Mouse (Mus musculus) G1E-ER4 (cell line): ENCODE results near the gene Jph4. TPM values are rescaled to one million over a fixed set of nuclear protein-coding genes. Genes with fewer than 3 reads are reported as not detected.

Experiments
- GATA1 ChIP-seq: IDR thresholded peaks from one replicate; pipeline ENCODE4 v1.8.0; 2012; ENCODE audit warnings: low read length, inconsistent platforms
- polyA plus RNA-seq: library from polyadenylated mRNA; stranded (reverse); fragments of >175 nt; gene quantifications from 2 replicates; pipeline ENCODE4 v1.2.3, GENCODE M21; 2012

The Jph4 gene
- polyA plus RNA-seq, 1 experiment, result 0.02 TPM

DNA sequence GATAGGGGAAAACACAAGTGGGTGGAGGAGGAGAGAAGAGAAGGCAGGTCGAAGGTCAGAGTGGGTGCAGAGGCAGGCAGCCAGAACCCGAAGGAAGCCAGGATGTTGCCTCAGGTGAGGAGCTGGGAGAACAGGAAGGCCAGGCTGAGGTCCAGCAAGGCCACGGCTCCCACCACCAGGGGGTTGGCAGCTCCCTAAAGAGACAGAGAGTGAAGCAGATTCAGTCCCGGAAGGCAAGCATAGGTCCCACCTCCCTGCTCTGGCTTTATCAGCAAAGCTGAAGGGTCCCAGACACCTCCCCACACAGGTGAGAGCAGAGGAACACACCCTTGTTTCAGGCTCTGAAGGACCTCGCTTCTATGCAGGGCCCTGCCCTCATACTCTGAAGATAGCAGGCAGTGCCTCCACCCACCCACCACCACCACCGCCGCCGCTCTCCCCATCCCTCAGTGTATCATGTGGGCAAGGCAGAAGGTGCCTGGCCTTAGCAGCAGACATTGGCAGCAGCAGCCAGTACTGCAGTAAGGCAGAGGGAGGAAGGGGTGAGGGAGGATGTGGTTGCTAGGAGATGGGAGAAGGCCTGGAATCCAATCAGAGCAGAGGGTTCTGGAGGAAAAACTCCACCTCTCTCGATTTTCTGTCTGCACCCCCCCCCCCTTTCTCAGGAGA is 8.4 kb downstream of the Jph4 start:
- TF ChIP-seq GATA1, result no peak

DNA sequence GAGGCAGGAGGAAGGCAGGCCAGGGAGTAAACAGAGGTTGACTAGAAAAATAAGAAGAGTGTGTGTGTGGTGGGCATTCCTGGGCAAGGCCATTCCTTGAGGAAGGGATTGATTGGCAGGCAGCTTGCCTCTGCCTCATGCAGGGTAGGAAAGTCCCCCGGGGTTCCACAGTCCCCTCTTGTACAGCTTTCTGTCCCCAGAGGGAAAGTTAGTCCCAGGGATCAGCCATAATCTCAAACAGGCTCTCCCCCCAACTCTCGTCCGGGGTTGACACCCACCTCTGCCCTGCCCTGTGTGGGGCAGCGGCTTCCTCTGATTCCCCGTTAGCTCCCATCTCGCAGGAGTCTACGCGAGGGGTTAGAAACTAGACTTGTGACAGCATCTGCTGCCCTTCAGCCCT is 9.7 kb downstream of the Jph4 start:
- TF ChIP-seq GATA1, result no peak

- no peak for TF ChIP-seq GATA1
These were observed 10.6 kb downstream of the Jph4 start, which contains the start of gene Ap1g2 for GRCm38 (mm10) chr14:55105836-55106809. Ap1g2 (minus strand) TSS chr14:55106593.

DNA sequence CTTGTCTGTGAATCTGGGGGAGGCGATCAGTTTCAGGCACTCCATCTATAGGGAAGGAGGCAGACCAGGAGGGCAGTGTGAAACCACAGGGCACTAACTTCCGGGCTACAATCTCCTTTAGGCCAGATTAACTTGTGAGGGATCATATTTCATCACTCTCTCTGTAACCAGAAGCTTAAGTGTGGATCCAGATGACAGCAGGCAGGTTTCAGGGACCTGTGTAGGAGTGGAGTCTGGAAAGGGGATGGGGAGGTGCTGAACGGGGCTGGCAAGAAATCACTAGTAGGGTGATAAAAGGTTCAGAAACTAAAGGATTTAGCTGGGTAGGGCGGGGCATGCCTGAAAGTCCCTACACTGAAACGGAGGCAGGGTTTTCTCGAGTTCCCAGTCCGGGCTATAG is 11.3 kb downstream of the Jph4 start:
- no peak for TF ChIP-seq GATA1

DNA sequence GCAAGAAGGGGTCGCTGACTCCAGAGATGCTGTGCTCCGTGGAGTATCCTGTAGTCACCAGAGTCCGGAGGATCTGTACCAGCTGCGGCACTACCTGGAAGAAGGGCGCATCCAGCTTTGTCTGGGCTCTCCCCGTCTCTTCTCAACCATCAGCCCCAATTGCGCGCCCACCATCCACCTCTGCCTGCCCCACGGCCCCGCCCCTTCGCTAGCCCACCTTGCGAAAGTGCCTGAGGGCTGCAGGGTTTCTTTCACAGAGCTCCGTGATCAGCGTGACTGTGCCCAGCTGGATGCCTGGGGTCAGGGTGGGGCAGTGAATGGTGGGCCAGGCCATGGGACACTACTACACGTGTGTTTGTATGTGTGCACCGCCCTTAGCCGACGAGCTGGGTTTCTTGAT is 12.4 kb downstream of the Jph4 start:
- TF ChIP-seq GATA1, result no peak

GRCm38 (mm10) chr14:55102253-55102785 is 14.4 kb downstream of the Jph4 start:
- TF ChIP-seq GATA1, result no peak

DNA sequence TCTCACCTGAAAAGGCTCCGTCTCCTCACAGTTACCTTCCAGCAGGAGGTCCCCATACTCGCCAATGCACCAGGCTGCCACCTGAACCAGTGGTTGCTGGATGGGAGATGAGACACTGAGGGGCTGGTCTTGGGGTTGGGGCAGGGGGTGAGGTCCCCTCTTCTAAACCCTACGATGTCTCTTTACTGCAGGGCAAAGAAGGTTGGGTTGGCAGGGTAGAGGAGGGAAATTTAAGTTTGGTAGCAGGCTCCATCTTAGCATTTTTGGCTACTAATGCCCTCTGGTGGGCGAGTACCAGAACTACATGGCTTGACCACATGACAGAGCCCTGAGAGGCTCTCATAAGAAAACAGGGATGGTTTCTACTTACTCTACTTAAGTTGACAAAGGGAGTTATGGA is 15.1 kb downstream of the Jph4 start:
- TF ChIP-seq GATA1, result no peak

DNA sequence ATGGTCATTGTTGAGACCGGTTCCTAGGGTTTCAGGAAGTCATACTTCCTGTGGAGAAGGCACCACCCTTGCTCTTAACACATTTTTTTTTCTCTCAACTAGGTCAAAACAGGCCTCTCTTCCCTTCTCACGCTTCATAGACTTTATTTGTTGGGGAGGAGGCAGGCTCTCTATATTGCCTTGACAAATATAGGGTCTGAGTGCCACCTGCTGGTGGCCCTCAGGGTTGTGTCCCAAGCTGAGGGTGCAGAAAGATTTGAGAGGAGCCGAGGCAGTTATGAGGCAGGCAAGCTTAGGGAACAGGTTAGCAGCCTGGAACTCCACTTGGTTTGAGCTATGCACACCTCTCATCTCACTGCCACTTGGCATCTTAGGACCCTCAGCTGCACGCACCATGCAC is 18.7 kb downstream of the Jph4 start:
- no peak for TF ChIP-seq GATA1

DNA sequence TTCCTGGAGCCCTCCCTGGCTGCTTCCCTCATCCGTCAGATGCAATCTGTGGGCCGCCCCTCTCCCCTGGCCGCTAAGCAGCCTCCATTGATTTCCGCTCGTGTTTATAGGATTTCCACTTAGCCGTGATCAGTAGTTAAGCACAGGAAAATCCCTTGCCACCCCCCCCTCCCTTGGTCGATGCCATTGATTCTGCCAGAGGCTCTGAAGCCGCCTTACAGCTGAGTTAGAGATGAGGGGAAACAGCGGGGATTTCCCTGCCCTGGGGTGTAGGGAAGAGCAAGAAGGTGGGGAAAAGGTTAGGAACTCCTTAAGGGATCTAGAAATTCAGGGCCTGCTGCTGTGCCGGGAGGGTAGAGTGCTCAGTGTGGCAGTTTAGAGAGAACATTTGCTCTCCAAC is 19.1 kb downstream of the Jph4 start:
- no peak for TF ChIP-seq GATA1

- no peak for TF ChIP-seq GATA1
These were observed 20.1 kb downstream of the Jph4 start for GRCm38 (mm10) chr14:55096573-55097087.

GRCm38 (mm10) chr14:55095671-55096070 is 21.1 kb downstream of the Jph4 start:
- TF ChIP-seq GATA1, result no peak

- TF ChIP-seq GATA1, result no peak
These were observed 21.5 kb downstream of the Jph4 start for GRCm38 (mm10) chr14:55095263-55095662.

GRCm38 (mm10) chr14:55094704-55095231 is 22.0 kb downstream of the Jph4 start, which contains the start of gene Thtpa:
Thtpa (plus strand) TSS chr14:55094784.
- no peak for TF ChIP-seq GATA1

DNA sequence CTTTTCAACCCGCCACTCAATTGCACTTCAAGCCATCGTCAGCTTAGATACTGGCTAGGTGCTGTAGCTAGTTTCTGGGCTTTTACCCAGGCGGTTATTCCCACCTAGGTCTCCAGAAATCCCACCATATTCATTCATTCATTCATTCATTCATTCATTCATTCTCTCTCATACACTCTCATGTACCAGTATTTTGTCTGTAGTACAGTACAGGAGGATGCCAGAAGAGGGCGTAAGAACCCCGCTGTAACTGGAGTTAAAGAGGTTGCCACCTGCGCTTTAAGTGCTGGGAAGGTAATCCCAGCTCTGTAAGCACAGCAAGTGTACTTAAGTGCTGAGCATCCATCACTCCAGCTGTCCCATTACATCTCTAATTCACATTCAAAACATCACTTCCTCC is 22.8 kb downstream of the Jph4 start:
- TF ChIP-seq GATA1, result no peak

GRCm38 (mm10) chr14:55092011-55092577 is 24.6 kb downstream of the Jph4 start, which contains the start of gene Zfhx2:
Zfhx2 (minus strand) TSS chr14:55092324.
- no peak for TF ChIP-seq GATA1
